In genomic region chr4:124710776-124711291, GRCm38 (mm10) we compare ENCODE assay signal across 8 mouse cellular contexts. TPM values are rescaled to one million over a fixed set of nuclear protein-coding genes. Genes with fewer than 3 reads are reported as not detected.
DNase-seq lines count a peak whose midpoint lies in the region; ATAC-seq lines count a peak whose summit lies in the region.

No protein-coding gene starts in this region.

- DNase-seq in cerebellum, postnatal 10 days = peak; percentile 59 to 64
- peak; percentile 46 for DNase-seq in right cerebral cortex, adult 18-20 months
- no peak for DNase-seq in right cerebral cortex, postnatal 36 days (ENCODE audit: low spot score in 2 of 2)
- peak; percentile 62 for DNase-seq in heart, adult 8-10 months (ENCODE audit: low spot score)
- DNase-seq in left cerebral cortex, postnatal 25 days (ENCODE audit: low spot score in 2 of 2) = peak; percentile 54 to 62
- DNase-seq in urinary bladder, adult 2 months (ENCODE audit: low spot score) = no peak

- intact Hi-C loops in left cerebral cortex, postnatal 25 days (cut with DNase I) = no loop called here

- no peak for ATAC-seq in cerebellum, adult (ENCODE audit: insufficient number of reproducible peaks, low FRiP score, low TSS enrichment)
- peak; percentile 37 for ATAC-seq in megakaryocyte progenitor cell, adult 5-6 weeks (replicated peaks; ENCODE audit: poor library complexity)

RNA-seq across cellular contexts. Expression of gene Sf3a3, which starts 3.7 kb away (rescaled TPM):
- 10 to 100 TPM; 15.5 to 17.3 (median 16.5) TPM for total RNA-seq in heart, adult 8-10 months (2022)
- total RNA-seq in left cerebral cortex, postnatal 25 days (2021) = 10 to 100 TPM; 31.6 to 33.7 TPM
- 98.5 and 113 TPM in 2 replicates for total RNA-seq in megakaryocyte progenitor cell, adult 5-6 weeks (2015)
- total RNA-seq in megakaryocyte progenitor cell, adult 5-6 weeks (2017) = 158 and 175 TPM in 2 replicates
- polyA plus RNA-seq in urinary bladder, adult 2 months (2012; rRNA removed) = 38.1 and 40.4 TPM in 2 replicates

RNA-seq across cellular contexts. Expression of gene Fhl3, which starts 10.3 kb away (rescaled TPM):
- 10 to 100 TPM in 2 of 4 experiments, 1 to 10 TPM in 2; 8.8 to 18.8 (median 11.2) TPM for total RNA-seq in heart, adult 8-10 months (2022)
- total RNA-seq in left cerebral cortex, postnatal 25 days (2021) = 1 to 10 TPM; 1.5 to 1.8 TPM
- total RNA-seq in megakaryocyte progenitor cell, adult 5-6 weeks (2015) = 17.1 and 19.3 TPM in 2 replicates
- 4.9 and 5.3 TPM in 2 replicates for total RNA-seq in megakaryocyte progenitor cell, adult 5-6 weeks (2017)
- 2.7 and 5.2 TPM in 2 replicates for polyA plus RNA-seq in urinary bladder, adult 2 months (2012; rRNA removed)

RNA-seq across cellular contexts. Expression of gene Utp11, which starts 17.4 kb away (rescaled TPM):
- 10 to 100 TPM; 12.4 to 14.5 (median 13.7) TPM for total RNA-seq in heart, adult 8-10 months (2022)
- 10 to 100 TPM; 13.8 to 17.9 TPM for total RNA-seq in left cerebral cortex, postnatal 25 days (2021)
- total RNA-seq in megakaryocyte progenitor cell, adult 5-6 weeks (2015) = 78.0 and 81.5 TPM in 2 replicates
- total RNA-seq in megakaryocyte progenitor cell, adult 5-6 weeks (2017) = 70.8 and 93.1 TPM in 2 replicates
- polyA plus RNA-seq in urinary bladder, adult 2 months (2012; rRNA removed) = 31.6 and 32.9 TPM in 2 replicates

RNA-seq across cellular contexts. Expression of gene Inpp5b, which starts 30.8 kb away (rescaled TPM):
- 1 to 10 TPM; 6.5 to 9.9 (median 7.3) TPM for total RNA-seq in heart, adult 8-10 months (2022)
- 10 to 100 TPM; 35.3 to 36.4 TPM for total RNA-seq in left cerebral cortex, postnatal 25 days (2021)
- total RNA-seq in megakaryocyte progenitor cell, adult 5-6 weeks (2015) = 32.9 and 36.0 TPM in 2 replicates
- 28.6 and 31.4 TPM in 2 replicates for total RNA-seq in megakaryocyte progenitor cell, adult 5-6 weeks (2017)
- 30.0 and 34.8 TPM in 2 replicates for polyA plus RNA-seq in urinary bladder, adult 2 months (2012; rRNA removed)

RNA-seq across cellular contexts. Expression of gene Pou3f1, which starts 54.2 kb away (rescaled TPM):
- total RNA-seq in heart, adult 8-10 months (2022) = under 1 TPM; 0.09 to 0.31 (median 0.14) TPM
- total RNA-seq in left cerebral cortex, postnatal 25 days (2021) = 10 to 100 TPM; 18.2 to 18.3 TPM
- 0.05 TPM in 1 of 2 replicates, not detected in the other for total RNA-seq in megakaryocyte progenitor cell, adult 5-6 weeks (2015)
- not detected in 2 replicates for total RNA-seq in megakaryocyte progenitor cell, adult 5-6 weeks (2017)
- polyA plus RNA-seq in urinary bladder, adult 2 months (2012; rRNA removed) = 0.14 and 0.18 TPM in 2 replicates

Comparison
In these comparisons a context has a peak if more than half of its experiments do, and no peak if none do; other contexts are left out.
1. DNase-seq: peak in cerebellum, postnatal 10 days (2 of 2), right cerebral cortex, adult 18-20 months (single experiment), heart, adult 8-10 months (single experiment) and left cerebral cortex, postnatal 25 days (2 of 2); none in right cerebral cortex, postnatal 36 days (0 of 2) and urinary bladder, adult 2 months (single experiment).